Mouse (Mus musculus) C2C12 (cell line): ENCODE results near the gene Kif9.

Experiments
- CTCF ChIP-seq: IDR thresholded peaks from one replicate; pipeline ENCODE4 v1.5.1; 2011; ENCODE audit not compliant: control insufficient read depth, insufficient read depth, insufficient read length
- MAX ChIP-seq: IDR thresholded peaks from one replicate; pipeline ENCODE4 v1.6.1; 2011; ENCODE audit warnings: mild to moderate bottlenecking, control low read depth

- TF ChIP-seq CTCF (no peak), MAX (no peak)
Measured at GRCm38 (mm10) chr9:110448356-110448755, 28.4 kb upstream of the Kif9 start.
